Mouse (Mus musculus) embryo, embryonic 10 days (tissue): ENCODE results near the gene Cnot1.

ENCODE experiments used
- DNase-seq: peaks from one replicate; pipeline ENCODE4 v3.0.0-alpha.2; 2015; ENCODE audit warnings: low spot score

The Cnot1 gene

DNA sequence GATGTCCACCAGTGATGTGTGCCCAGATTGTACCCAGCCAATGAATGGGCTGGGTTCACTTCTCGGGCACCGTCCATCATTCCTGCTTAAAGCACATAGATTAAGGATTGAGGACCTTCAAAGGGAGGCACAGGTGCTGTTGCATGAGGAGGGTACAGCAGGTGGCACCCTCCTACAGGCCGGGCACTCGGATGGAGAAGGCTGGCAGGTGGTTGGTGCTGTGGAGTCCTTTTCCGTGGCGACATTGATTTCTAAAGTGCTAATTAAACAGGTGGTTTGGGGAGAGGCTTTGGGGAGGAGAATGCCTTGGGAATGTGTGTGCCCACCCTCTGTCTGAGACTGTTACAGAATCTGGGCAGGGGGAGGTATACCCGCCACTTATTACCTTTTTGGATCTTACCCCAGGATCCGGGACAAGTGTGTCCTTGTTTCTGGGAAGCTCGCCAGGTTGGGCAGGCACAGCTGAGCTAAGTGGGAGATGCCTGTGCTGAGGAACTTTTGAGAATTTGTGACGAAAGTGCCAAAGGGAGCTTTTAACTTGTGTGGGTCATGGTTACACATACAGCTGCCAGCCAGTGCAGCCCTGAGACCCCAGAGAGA is 119.1 kb downstream of the Cnot1 start:
- no peak for DNase-seq

DNA sequence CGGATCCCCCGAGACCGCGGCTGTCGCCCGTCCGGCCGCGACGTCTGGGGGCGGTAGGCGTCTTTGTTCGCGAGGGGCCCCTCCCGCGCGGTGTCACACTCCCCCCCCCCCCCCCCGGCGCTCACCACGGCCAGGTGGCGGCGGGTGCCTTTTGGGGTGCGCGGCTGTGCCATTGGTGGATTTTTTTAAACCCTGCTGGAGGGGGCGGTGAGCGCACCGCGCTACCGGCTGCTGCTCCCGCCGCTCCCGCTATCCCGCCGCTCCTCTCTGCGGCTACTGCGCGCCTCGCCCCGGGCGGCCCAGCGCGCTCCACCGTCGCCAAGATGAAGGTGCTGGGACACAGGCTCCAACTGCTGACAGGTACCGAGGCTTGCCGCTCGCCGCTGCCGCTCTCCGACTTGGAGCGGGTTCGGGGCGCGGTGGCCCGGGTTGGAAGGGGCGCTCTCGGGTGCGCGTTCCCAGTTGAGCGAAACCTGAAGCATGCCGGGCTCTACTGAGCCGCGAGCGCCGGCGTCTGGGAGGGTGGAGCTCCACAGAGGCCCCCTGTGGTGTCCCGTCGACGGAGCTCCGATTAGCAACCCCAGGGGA is 129.1 kb downstream of the Cnot1 start:
- DNase-seq: no peak

DNA sequence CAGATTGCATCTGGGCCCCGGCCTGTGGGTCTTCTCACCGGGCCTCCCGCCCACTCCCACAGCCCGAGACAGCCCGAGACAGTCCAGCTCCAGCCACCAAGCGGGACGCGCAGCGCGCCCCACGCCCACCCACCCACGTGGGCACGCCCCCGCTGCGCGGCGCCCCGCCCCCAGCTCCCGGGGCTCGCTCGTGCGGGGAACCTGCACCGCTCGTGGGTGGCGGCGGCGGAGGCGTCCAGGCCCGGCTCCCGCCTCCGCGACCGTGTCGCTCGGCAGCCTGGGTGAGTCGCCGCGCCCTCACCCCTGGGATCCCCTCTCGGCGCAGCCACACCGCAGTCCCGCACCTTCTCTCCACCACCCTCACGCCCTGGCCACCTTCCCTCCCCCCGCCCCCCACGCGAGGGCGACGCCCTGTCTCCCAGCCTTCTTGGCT is 129.7 kb downstream of the Cnot1 start:
- no peak for DNase-seq

DNA sequence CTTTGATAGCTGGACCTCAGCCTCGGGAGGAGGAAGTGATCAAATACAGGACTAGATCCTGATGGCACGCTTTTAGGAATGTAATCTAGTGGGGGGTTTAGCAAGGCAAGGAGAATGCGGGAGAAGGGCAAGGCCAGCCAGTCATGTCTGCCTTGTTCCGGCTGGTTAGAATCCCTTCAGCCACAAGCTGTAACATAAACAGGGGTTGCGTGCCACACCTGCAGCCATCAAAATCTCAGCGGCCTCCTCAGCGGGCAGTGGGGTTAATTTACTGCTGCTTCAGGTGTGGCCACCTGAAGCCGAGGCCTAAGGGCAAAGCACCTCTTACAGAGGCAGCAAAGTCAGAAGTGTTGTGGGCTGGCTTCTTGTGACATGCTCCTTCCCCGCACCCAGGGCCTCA is 130.6 kb downstream of the Cnot1 start, which contains the start of gene Ndrg4:
Gene Ndrg4 (plus strand): TSS at position 350 of the 400 bp plus-strand sequence.
- no peak for DNase-seq

DNA sequence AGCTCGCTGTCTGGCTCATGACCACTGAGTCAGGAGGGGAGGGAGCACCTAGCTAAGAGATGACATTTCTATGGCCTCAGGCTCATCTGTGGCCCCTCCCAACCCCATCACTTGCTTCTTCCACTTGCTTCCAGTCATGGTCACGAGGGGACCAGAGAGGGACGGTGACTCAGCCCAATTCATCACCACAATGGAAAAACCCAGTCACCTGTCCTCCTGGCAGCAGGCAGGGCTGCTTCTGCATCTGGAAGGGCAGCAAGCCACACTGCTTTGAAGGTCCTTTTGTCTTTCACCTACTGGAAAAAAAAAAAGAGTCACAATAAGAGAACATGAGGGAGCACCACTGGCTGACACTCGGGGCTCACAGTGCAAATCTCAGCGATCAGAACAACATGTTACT is 134.5 kb downstream of the Cnot1 start:
- no peak for DNase-seq

- DNase-seq: no peak
Measured at GRCm38 (mm10) chr8:95671861-95672260, 135.4 kb downstream of the Cnot1 start.

DNA sequence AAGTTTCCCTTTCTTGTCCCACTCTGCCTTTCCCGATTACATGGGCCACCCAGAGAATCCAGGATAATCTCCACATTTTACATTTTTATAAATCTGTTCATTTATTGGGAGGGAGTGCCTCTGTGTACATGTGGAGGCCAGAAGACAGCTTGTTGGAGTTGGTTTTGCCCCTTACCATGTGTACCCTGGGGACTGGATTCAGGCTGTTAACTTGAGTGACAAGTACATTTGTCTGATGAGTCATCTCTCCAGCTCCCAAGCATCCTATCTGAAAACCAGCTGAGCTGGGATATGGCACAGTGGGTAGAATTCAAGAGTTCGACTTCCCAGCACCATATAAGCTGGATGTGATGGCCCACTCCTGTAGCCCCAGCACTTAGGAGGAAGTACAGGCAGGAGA is 137.3 kb downstream of the Cnot1 start:
- DNase-seq: no peak
